Mouse (Mus musculus): ENCODE measurements at regions not wholly inside any gene's neighbourhood (a gene's known extent, or its start where the extent isn't known, plus 50 kb on each side); places are given as distances from the start of the nearest gene placed in this dataset.

GRCm38 (mm10) chr5:116761323-116761722, 169.7 kb upstream of the Srrm4 start:
- TF ChIP-seq CTCF (IDR thresholded peaks at IDR 0.05; ENCODE audit: borderline replicate concordance, extremely low read depth, insufficient read depth, insufficient read length) (peak; percentile 38; the same call in 1 of the 2 replicates), POLR2A (IDR thresholded peaks at IDR 0.05; ENCODE audit: borderline replicate concordance, extremely low read depth, insufficient read depth, insufficient read length, poor library complexity, severe bottlenecking) (no peak)
- no peak for DNase-seq (ENCODE audit: low read depth)

- TF ChIP-seq POLR2A (IDR thresholded peaks at IDR 0.05; ENCODE audit: borderline replicate concordance, extremely low read depth, insufficient read depth, insufficient read length, poor library complexity, severe bottlenecking), result no peak
- no peak for TF ChIP-seq CTCF (IDR thresholded peaks at IDR 0.05; ENCODE audit: borderline replicate concordance, extremely low read depth, insufficient read depth, insufficient read length)
- peak; percentile 75 for DNase-seq (ENCODE audit: low read depth)
Measured at GRCm38 (mm10) chr5:116758687-116759086, 167.1 kb upstream of the Srrm4 start.

GRCm38 (mm10) chr5:116752941-116753340, 161.3 kb upstream of the Srrm4 start:
- no peak for TF ChIP-seq CTCF (IDR thresholded peaks at IDR 0.05; ENCODE audit: borderline replicate concordance, extremely low read depth, insufficient read depth, insufficient read length)
- TF ChIP-seq POLR2A (IDR thresholded peaks at IDR 0.05; ENCODE audit: borderline replicate concordance, extremely low read depth, insufficient read depth, insufficient read length, poor library complexity, severe bottlenecking), result no peak
- no peak for DNase-seq (ENCODE audit: low read depth)

GRCm38 (mm10) chr5:116752096-116752495, 160.5 kb upstream of the Srrm4 start:
- TF ChIP-seq CTCF (IDR thresholded peaks at IDR 0.05; ENCODE audit: borderline replicate concordance, extremely low read depth, insufficient read depth, insufficient read length) (no peak), POLR2A (IDR thresholded peaks at IDR 0.05; ENCODE audit: borderline replicate concordance, extremely low read depth, insufficient read depth, insufficient read length, poor library complexity, severe bottlenecking) (no peak)
- peak; percentile 14 for DNase-seq (ENCODE audit: low read depth)

- no peak for DNase-seq (ENCODE audit: low read depth)
- no peak for TF ChIP-seq CTCF (IDR thresholded peaks at IDR 0.05; ENCODE audit: borderline replicate concordance, extremely low read depth, insufficient read depth, insufficient read length)
- TF ChIP-seq POLR2A (IDR thresholded peaks at IDR 0.05; ENCODE audit: borderline replicate concordance, extremely low read depth, insufficient read depth, insufficient read length, poor library complexity, severe bottlenecking), result no peak
Measured at GRCm38 (mm10) chr5:116745776-116746175, 154.2 kb upstream of the Srrm4 start.

GRCm38 (mm10) chr5:116744389-116744788, 152.8 kb upstream of the Srrm4 start:
- DNase-seq (ENCODE audit: low read depth), result peak; percentile 75
- TF ChIP-seq CTCF (IDR thresholded peaks at IDR 0.05; ENCODE audit: borderline replicate concordance, extremely low read depth, insufficient read depth, insufficient read length), result no peak; the same call in 1 of the 2 replicates
- no peak for TF ChIP-seq POLR2A (IDR thresholded peaks at IDR 0.05; ENCODE audit: borderline replicate concordance, extremely low read depth, insufficient read depth, insufficient read length, poor library complexity, severe bottlenecking)

GRCm38 (mm10) chr5:116735622-116736021, 144.0 kb upstream of the Srrm4 start:
- no peak for DNase-seq (ENCODE audit: low read depth)
- TF ChIP-seq POLR2A (IDR thresholded peaks at IDR 0.05; ENCODE audit: borderline replicate concordance, extremely low read depth, insufficient read depth, insufficient read length, poor library complexity, severe bottlenecking), result no peak
- TF ChIP-seq CTCF (IDR thresholded peaks at IDR 0.05; ENCODE audit: borderline replicate concordance, extremely low read depth, insufficient read depth, insufficient read length), result no peak

GRCm38 (mm10) chr5:116731509-116731908, 139.9 kb upstream of the Srrm4 start:
- peak; percentile 12; the same call in 1 of the 2 replicates for TF ChIP-seq CTCF (IDR thresholded peaks at IDR 0.05; ENCODE audit: borderline replicate concordance, extremely low read depth, insufficient read depth, insufficient read length)
- TF ChIP-seq POLR2A (IDR thresholded peaks at IDR 0.05; ENCODE audit: borderline replicate concordance, extremely low read depth, insufficient read depth, insufficient read length, poor library complexity, severe bottlenecking), result no peak
- DNase-seq (ENCODE audit: low read depth), result no peak

- no peak for DNase-seq (ENCODE audit: low read depth)
- TF ChIP-seq CTCF (IDR thresholded peaks at IDR 0.05; ENCODE audit: borderline replicate concordance, extremely low read depth, insufficient read depth, insufficient read length), result no peak
- TF ChIP-seq POLR2A (IDR thresholded peaks at IDR 0.05; ENCODE audit: borderline replicate concordance, extremely low read depth, insufficient read depth, insufficient read length, poor library complexity, severe bottlenecking), result no peak
Measured at GRCm38 (mm10) chr5:116719200-116719599, 127.6 kb upstream of the Srrm4 start.

GRCm38 (mm10) chr5:116714256-116714655, 122.6 kb upstream of the Srrm4 start:
- peak; percentile 62 for DNase-seq (ENCODE audit: low read depth)
- TF ChIP-seq POLR2A (IDR thresholded peaks at IDR 0.05; ENCODE audit: borderline replicate concordance, extremely low read depth, insufficient read depth, insufficient read length, poor library complexity, severe bottlenecking) (no peak), CTCF (IDR thresholded peaks at IDR 0.05; ENCODE audit: borderline replicate concordance, extremely low read depth, insufficient read depth, insufficient read length) (no peak)

GRCm38 (mm10) chr5:116712056-116712455, 120.4 kb upstream of the Srrm4 start:
- DNase-seq (ENCODE audit: low read depth), result peak; percentile 70
- TF ChIP-seq CTCF (IDR thresholded peaks at IDR 0.05; ENCODE audit: borderline replicate concordance, extremely low read depth, insufficient read depth, insufficient read length) (no peak), POLR2A (IDR thresholded peaks at IDR 0.05; ENCODE audit: borderline replicate concordance, extremely low read depth, insufficient read depth, insufficient read length, poor library complexity, severe bottlenecking) (no peak)

- no peak for TF ChIP-seq POLR2A (IDR thresholded peaks at IDR 0.05; ENCODE audit: borderline replicate concordance, extremely low read depth, insufficient read depth, insufficient read length, poor library complexity, severe bottlenecking)
- TF ChIP-seq CTCF (IDR thresholded peaks at IDR 0.05; ENCODE audit: borderline replicate concordance, extremely low read depth, insufficient read depth, insufficient read length), result no peak
- peak; percentile 67 for DNase-seq (ENCODE audit: low read depth)
Measured at GRCm38 (mm10) chr5:116708505-116708904, 116.9 kb upstream of the Srrm4 start.

Data from brain, embryonic 14.5 days (tissue).